Mouse (Mus musculus): ENCODE results near the gene Cct7.

Cct7 gene

DNA sequence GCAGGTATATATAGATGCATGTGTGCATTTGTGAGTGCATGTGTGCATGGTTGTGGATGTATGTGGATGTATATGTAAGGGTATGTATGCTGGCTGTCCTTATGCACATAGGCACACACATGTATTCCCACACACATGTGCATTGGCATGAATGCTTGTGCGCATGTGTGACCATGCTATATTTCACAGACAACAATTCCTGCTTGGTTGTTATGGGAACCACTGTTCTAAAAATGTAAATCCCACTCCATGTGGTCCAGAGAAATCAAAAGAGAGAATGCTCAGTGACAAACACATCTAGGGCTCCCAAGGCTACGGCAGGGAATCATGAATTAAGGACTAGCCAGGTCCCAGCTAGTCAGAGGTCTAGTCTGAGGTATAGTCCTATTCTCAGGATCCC lies 53.6 kb downstream of the Cct7 start:
- DNase-seq, result no peak

DNA sequence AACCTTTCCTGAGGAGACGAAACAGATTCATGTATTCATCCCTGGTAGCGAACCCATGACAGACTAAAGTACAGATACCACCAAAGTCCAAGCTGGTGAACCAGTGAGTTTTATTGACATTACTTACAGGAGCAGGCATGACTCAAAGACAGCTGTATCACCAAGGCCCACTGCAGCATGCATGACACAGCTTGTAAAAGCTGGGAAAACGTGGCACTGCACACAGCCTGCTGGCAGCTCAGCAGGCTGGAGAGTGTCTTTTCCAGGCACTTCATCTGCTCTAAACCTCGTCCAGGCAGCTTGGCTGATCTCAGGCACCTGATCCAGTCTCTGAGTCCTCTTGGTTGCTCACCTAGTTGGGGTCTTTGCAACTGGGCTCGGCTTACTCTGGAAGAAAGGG lies 57.3 kb downstream of the Cct7 start:
- no peak for DNase-seq

DNA sequence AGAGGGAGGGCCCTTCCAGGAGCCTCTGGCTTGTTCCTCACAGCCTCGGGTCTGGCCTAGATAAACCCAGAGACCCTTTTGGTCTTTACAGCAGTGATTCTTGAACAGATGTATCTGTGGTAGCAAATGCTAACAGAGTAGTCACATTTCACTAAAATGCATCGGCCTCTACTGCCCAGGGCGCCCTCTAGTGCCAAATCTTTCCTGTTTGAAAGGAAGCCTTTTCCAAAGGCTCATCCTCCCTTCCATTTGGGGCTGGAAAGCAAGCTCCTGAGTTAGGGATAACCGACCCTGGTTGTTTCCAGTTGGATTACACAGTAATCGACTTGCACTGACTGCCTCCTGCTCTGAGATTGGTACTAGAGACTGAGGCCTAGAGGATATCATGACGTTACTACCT lies 59.2 kb downstream of the Cct7 start:
- peak; percentile 84 for DNase-seq

DNA sequence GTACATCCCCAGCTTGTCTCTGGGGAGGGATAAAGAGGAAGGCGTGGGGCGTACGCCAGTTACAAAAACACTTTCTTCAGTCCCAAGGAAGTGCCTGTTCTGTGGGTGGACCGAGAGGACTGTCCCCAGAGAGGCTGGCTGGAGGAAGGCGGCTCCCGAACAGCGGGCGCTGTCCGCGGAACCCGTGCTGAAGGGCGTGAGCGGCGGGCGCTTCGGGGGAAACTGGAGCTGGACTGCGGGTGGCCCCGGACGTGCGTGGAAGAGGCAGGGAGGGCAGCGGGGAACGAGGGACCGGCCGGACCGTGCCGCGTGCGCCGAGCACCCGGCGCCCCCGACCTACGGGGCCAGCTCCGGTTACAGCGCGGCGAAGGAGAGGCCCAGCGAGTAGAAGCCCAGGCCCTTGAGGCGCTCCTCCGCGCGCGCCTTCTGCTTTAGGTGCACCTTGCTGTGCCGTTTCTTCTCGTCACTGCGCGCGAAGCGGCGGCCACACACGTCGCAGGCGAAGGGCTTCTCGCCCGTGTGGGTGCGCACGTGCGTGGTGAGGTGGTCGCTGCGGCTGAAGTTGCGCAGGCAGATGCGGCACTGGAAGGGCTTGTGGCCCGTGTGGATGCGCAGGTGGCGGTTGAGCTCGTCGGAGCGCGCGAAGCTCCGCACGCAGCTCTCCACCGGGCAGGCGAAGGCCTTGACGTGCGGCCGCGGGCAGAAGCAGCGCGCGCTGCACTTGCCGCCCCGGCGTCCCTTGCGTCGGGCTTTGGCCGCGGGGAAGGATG lies 60.2 kb downstream of the Cct7 start:
- DNase-seq, result peak; percentile 73

DNA sequence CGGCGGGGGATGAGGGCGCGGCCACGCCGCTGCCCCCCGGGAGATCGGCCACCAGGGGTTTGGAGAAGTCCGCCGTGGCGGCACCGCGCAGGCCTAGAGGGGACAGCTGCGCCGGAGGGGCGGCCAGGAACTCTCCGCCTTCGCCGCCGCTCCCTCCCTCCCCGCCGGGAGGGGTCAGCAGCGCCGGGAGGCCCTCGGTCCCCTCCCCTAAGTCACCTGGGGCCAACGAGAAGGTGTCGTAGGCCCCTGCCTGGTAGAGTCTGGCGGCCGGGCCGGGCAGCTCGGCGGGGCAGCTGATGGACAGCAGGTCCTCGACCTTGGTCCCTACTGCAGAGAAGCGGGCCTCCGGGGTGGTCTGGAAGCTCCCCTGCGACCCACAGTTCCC lies 60.7 kb downstream of the Cct7 start:
- DNase-seq, result no peak

DNA sequence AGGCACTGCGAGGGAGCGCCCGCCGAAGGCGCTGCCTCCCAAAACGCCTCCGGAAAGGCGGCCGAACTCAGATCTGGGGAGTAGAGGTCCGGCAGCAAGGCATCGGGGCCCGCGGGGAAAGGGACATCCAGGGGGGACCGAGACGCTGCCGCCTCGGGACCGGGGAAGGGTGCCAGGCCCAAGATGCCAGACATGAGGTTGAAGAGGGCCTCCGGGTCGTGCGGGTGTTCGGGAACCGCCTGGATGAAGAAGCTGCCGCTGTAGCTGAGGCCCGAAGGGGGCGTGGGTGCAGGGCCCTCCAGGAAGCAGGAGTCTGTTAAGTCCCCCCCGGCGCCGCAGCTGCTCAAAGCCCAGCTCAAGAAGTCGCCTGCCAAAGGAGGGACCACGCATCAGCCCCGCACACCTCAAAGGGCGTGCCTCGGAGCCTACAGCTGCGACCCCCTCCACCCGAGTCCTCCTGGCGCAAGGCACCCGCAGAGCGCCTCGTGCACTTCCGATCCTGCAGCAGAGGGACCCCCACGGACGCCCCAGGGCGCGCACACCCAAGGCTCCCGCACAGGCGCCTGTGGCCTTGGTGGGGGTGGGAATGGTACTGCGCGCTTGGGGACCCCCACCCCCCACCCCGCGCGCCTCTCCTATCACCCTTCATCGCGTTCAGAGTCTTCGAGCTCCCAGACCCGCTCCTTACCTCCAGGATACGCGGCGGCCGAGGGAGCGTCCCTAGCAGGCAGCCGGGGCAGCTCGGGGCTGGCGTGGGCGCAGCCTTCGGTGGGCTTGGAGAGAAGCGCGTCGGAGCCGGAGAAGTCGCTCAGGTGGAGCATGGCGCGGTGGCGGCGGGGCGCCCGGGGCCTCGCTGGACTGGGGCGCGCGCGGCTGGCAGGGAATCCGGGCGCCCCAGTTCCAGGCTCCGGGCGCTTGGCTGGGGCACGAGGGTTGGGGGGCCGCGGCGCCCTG lies 61.5 kb downstream of the Cct7 start:
- peak; percentile 45 for DNase-seq

DNA sequence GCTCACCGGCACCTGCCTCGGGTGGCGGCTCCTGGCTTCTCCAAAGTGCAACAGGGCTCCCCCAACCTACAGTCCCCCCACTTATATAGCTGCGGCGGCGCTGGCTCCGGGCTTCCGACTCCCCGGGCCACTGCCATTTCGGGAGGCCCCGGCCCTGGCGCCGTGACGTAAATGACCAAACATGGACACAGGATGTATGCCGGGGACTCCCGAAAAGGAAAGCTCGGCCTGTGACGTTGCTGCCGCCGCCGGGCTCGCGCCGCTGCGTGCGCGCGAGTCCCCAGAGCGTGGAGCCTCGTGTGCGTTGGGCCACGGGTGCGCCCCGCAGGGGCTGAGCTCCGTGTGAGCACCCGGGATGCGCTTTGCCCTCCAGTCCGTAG lies 62.2 kb downstream of the Cct7 start, which contains the start of gene Egr4:
TSS of gene Egr4 (minus strand) at position 59 of the 380 bp plus-strand sequence.
- peak; percentile 78 for DNase-seq

DNA sequence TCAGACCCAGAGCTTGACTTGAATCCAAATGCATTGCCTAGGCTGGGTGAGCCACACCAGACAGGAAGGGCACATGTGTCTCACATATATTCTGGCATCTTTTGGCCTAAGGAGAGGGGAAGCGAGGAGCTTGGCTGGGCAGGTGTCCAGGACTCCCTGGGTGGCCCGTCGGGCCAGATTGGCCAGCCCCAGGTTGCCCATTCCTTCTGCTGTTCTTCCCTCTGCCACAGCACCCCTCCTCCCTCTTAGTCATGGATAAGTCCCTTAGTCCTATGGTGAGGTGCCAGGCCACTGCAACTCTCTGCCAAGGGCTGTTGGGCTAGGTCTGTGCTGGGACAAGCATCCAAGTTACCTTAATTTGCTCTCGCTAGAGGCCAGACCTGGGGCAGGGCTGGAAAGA lies 64.6 kb downstream of the Cct7 start:
- DNase-seq, result no peak

Data from embryo, embryonic 11 days (tissue).